Mouse (Mus musculus): ENCODE measurements around the gene Atg2b.

Atg2b gene

DNA sequence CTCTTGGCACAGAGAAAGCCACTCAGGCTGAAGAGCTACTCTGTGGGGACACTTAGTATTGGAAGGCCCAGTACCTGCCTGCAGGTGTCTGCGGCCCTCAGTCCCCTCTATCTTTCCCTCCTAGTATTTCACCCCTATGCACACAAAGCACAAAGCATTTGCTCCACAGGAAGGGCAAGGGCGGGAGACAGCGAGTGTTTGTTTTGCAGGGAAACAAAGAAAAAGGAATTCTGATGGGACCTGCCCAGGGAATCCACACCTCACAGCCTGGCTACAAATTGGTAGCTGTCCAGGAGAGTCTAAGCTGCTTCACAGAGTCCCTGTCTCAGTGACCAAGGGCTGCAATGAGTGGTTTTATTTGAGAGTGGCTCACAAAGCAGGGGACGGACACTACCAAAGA is 91.5 kb downstream of the Atg2b start:
- no peak for DNase-seq

DNA sequence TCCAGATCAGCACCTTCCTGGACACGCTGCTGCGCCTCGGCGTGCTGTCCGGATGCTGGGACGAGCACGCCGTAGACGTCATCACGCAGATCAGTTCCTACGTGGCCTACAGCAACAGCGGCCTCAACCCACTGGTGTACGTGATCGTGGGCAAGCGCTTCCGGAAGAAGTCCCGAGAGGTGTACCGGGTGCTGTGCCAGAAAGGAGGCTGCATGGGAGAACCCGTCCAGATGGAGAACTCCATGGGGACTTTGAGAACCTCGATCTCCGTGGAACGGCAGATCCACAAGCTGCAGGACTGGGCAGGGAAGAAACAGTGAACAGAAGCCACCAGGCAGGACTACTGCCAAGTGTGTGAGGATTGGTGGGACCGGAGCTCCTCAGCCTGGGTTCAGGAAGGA is 92.7 kb downstream of the Atg2b start:
- DNase-seq: no peak

DNA sequence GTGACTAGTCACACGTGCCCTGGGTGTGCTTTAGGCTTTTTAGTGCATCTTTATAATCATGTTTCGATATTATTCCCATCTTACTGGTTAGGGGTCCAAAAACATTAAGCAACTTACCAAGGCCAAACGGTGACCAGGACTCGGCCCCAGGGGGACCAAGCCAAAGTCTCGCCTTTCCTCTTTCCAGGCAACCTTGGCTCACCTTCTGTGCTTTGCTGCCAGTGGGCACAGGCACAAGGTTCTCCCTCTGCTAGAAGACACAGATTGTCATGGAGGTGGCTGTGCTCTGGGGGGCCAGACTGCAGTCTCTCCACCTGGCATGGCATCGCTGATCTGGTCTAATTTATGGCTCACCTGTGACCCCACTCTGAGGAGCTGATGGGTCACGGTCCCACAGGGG is 94.2 kb downstream of the Atg2b start:
- no peak for DNase-seq

DNA sequence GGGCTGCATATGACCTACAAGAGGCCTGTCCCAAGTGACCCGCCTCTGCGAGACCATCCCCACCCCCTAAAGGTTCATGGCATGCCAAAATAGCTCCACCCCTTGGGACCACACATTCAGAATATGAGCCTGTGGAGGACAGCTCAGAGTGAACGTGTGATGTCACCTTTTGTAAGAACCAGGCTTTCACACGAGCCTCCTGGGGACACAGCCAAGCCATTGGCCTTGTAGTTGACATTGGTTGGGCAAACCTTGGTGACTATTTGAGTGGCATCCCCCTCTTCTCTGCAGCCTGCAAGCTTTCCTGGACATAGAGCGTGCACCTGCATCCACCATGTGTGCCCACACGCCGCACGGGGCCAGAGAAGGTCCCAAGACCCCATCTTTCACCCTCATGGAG is 97.5 kb downstream of the Atg2b start:
- DNase-seq: no peak

DNA sequence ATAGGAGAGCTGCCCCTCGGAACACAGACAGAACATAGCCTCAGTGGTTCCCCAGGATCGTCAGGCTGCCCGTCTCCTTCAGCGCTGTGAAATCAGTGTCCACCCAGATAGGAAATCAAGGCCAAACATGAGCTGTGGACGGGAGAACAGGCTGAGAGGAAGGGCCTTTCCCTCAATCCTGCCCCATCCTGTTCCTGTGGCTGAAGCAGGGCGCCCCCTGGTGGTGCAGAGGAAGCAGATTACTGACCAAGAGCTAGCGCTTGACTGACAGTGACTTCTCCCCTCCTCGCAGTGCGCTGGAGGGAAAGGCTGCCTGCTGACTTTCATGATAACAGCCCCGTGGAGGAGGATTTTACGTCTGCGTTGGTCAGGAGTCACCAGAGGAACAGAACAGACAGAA is 100.2 kb downstream of the Atg2b start:
- DNase-seq: peak; percentile 85

DNA sequence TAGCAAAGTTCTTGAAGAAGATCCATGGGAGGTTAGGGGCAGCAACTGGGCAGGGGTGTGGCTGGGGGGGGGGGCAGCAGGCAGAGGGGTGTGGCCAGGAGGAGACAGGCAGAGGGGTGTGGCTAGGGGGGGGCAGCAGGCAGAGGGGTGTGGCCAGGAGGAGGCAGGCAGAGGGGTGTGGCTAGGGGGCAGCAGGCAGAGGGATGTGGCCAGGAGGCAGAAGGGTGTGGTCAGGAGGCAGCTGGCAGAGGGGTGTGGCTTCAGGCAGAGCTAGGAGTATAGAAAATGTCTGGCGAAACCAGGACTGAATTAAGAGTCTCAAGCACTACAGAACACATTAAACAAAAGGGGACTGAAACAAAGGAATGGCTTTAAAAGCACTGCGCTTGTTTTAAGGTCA is 101.5 kb downstream of the Atg2b start:
- DNase-seq: peak; percentile 58

DNA sequence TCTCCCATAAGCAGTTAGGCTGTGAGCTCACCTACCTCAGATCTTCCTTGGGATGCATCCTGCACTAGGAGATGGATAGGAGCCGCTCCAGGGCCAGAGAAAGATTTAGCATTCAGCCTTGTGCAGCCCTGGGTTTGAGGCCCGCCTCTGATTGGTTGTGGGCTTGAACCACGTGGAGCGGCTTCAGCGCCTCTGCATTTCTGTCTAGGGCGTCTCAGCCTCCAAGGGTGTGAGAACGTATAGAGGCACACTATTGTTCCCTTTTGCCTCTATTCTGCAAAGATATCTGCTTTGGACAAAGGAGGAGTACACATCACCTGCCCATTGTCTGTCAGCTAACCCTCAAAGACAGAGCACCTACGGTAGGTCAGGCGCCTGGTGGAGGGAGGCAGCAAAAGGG is 102.5 kb downstream of the Atg2b start:
- no peak for DNase-seq

DNA sequence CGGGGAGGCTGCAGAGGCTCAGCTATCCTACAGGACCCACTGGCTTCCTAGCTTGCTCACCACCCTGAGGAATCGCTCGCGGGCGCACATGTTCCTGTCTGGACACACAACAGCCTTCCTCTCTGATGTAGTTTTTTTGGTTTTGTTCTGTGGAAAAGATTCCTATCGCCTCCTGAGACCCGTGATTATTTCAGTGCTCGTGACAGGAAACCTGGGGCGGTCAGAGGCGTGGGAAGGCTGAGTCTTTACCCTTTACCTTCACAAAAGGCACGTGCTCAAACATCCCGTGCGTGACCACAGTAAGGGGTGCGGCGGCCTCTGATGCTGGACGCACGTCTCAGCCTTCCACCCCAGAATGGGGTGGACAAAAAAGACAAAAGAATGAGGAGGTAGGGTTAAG is 104.5 kb downstream of the Atg2b start:
- DNase-seq: no peak

DNA sequence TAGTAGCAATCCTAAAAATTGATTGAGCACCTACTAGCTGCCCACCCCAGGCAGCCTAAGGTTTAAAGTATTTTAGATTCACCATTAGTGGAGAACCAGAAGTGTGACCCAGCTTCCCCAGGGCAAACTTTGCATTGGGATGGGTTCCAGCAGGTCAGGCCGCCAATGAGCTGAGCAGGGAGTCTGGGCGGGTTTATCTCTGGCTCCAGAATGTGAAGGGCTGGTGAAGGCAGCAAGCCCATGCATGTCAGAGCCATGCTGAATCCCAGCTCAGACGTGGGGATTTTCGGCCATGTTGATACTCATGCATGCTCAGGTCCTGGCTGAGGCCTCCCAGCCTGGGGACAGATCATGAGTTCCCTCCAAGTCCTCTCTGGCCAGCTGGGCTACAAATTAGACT is 110.7 kb downstream of the Atg2b start:
- no peak for DNase-seq

DNA sequence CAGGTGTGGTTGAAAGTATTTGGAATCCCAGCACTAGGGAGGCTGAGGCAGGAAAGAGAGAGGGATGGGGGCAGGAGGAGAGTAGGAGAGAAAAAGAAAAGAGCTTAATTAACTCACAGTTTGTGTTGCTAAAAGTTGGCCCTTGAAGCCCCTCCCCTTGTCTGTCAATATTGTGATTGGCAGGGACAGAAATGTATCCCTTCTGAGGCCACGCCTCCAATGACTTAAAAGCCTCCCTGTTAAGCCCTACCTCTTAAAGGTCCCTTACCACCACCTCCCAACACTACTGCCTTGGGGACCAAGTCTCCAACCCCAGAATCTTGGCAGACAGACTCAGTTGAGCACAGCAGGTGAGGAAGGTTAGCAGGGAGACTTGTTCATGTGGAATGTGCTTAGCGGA is 112.4 kb downstream of the Atg2b start:
- no peak for DNase-seq

DNA sequence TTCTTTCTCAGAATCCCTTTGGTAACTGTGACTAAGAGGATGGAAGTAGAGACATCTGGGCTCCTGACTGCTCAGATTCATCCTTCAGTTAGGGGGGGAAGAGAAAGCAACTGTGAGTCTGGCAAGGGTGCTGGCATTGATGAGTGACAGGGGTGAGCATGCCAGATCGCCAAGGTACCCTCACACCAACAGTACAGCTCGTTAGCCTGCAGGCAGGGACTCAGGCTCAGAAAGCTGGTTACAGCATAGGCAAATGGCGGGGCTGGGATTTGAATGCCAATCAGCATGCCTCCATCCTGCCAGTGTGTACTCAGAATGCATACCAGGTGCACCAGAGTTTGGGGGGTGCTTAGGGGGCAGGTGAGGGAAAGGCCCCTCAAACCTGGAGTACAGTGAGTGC is 113.1 kb downstream of the Atg2b start:
- DNase-seq: no peak
